Mouse (Mus musculus): Measurements from ENCODE around the gene Selenoi.

- TF ChIP-seq GABPA (IDR thresholded peaks at IDR 0.05; ENCODE audit: low read depth, low read length) (no peak), POLR2A (IDR thresholded peaks at IDR 0.05; ENCODE audit: control insufficient read depth in 1 of 2, insufficient read depth in 1 of 2, low read depth in 1 of 2, low read length in 2 of 2, poor library complexity in 1 of 2) (no peak), CHD2 (IDR thresholded peaks at IDR 0.05; ENCODE audit: low read length) (no peak), CTCF (IDR thresholded peaks at IDR 0.05 in 2 of 3, conservative IDR thresholded peaks at IDR 0.05 in 1 of 3; ENCODE audit: control insufficient read depth in 1 of 3, insufficient read depth in 1 of 3, low read depth in 2 of 3, low read length in 3 of 3, poor library complexity in 1 of 3, severe bottlenecking in 1 of 3) (no peak), POLR2AphosphoS5 (IDR thresholded peaks at IDR 0.05; ENCODE audit: borderline replicate concordance, low read depth, low read length) (no peak), EP300 (IDR thresholded peaks at IDR 0.05; ENCODE audit: low read depth in 1 of 2, low read length in 2 of 2) (no peak), MEF2A (IDR thresholded peaks at IDR 0.05; ENCODE audit: extremely low read depth, insufficient replicate concordance, low read depth, low read length, poor library complexity, severe bottlenecking) (no peak), ELF1 (IDR thresholded peaks at IDR 0.05; ENCODE audit: low read depth, low read length) (no peak), NELFE (IDR thresholded peaks at IDR 0.05; ENCODE audit: low read depth, low read length) (no peak), ETS1 (IDR thresholded peaks at IDR 0.05; ENCODE audit: low read depth, low read length) (no peak), HCFC1 (IDR thresholded peaks at IDR 0.05; ENCODE audit: low read depth, low read length) (no peak), MAX (IDR thresholded peaks at IDR 0.05; ENCODE audit: low read length) (no peak), JUND (IDR thresholded peaks at IDR 0.05; ENCODE audit: low read depth, low read length) (no peak)
Measured at GRCm38 (mm10) chr5:30238533-30238932, 6.2 kb downstream of the Selenoi start.

Data from MEL (cell line).